Mouse (Mus musculus) lung, embryonic 15.5 days (tissue): ENCODE data around the gene Ccl21b. TPM values are rescaled to one million over a fixed set of nuclear protein-coding genes. Genes with fewer than 3 reads are reported as not detected.
"Not testable (repeated sequence)": the region's sequence is repeated elsewhere in the genome, so short reads cannot be mapped to it uniquely, and the experiment has no call there.

Experiments
- ATAC-seq: fragments of 200-750 bp; cut with Nextera tagmentation; 2 replicates; pipeline ENCODE4 v1.8.0; 2017; ENCODE audit warnings: moderate number of reproducible peaks, borderline replicate concordance; ENCODE audit not compliant: low FRiP score, low TSS enrichment; ENCODE audit errors: extremely low read depth
- H3K27ac ChIP-seq: fragments of 300-500 bp; sonication (generic); 2 replicates; pipeline ENCODE4 v1.5.1; 2015; ENCODE audit warnings: moderate library complexity, mild to moderate bottlenecking, inconsistent platforms
- H3K27me3 ChIP-seq: fragments of 300-500 bp; sonication (generic); 2 replicates; pipeline ENCODE4 v1.6.1; 2015; ENCODE audit warnings: inconsistent platforms
- H3K36me3 ChIP-seq: fragments of 300-500 bp; sonication (generic); 2 replicates; pipeline ENCODE4 v1.6.1; 2015; ENCODE audit warnings: inconsistent platforms
- H3K4me1 ChIP-seq: fragments of 300-500 bp; sonication (generic); 2 replicates; pipeline ENCODE4 v1.6.1; 2015; ENCODE audit warnings: inconsistent platforms
- H3K4me2 ChIP-seq: fragments of 300-500 bp; sonication (generic); 2 replicates; pipeline ENCODE4 v1.6.1; 2015; ENCODE audit warnings: inconsistent platforms, mild to moderate bottlenecking, moderate library complexity
- H3K4me3 ChIP-seq: fragments of 300-500 bp; sonication (generic); 2 replicates; pipeline ENCODE4 v1.5.1; 2015; ENCODE audit warnings: mild to moderate bottlenecking, inconsistent platforms
- H3K9ac ChIP-seq: fragments of 300-500 bp; sonication (generic); 2 replicates; pipeline ENCODE4 v1.6.1; 2015; ENCODE audit warnings: inconsistent platforms
- H3K9me3 ChIP-seq: fragments of 300-500 bp; sonication (generic); 2 replicates; pipeline ENCODE4 v1.6.1; 2016; ENCODE audit warnings: inconsistent platforms
- whole genome bisulfite sequencing: fragments of 180-500 bp; shearing (Covaris S2); methylation state at CpG from one replicate; pipeline ENCODE4 v1.1.7; 2015; 5-methylcytosine and 5-hydroxymethylcytosine counted together
- polyA plus RNA-seq: library from polyadenylated mRNA; unstranded; fragments of >200 nt; fragmentation: Nextera tagmentation; extraction: Ambion mirVana; gene quantifications from 2 replicates; pipeline ENCODE4 v1.2.1, GENCODE M21; 2015

Ccl21b gene
- polyA plus RNA-seq, result not detected in 2 replicates

DNA sequence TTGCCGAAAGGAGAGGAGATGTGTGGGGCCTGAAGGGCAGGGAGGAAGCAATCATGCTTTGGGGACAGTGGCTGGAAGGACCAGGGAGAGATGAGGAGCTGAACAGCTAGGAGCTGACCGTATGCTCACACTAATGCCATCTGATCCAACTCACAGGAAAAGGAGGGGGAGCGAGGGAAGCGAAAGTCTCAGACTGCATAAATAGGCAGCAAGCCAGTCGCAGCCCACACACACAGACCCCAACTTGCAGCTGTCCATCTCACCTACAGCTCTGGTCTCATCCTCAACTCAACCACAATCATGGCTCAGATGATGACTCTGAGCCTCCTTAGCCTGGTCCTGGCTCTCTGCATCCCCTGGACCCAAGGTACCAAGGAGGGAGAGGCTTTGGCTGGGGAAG, at the start of gene Ccl21b:
Gene Ccl21b (plus strand): TSS at position 301 of the 400 bp plus-strand sequence.
- H3K4me3 ChIP-seq, H3K4me1 ChIP-seq, H3K27ac ChIP-seq, H3K36me3 ChIP-seq, H3K4me2 ChIP-seq, H3K9ac ChIP-seq, ATAC-seq, H3K9me3 ChIP-seq, H3K27me3 ChIP-seq: not testable (repeated sequence)
- WGBS, result no CpG with 5 or more reads among the region's 5 CpGs

- H3K4me3 ChIP-seq, ATAC-seq, H3K4me2 ChIP-seq, H3K9ac ChIP-seq, H3K9me3 ChIP-seq, H3K4me1 ChIP-seq, H3K36me3 ChIP-seq, H3K27ac ChIP-seq, H3K27me3 ChIP-seq: not testable (repeated sequence)
- no CpG with 5 or more reads among the region's 4 CpGs for WGBS
Observed at GRCm38 (mm10) chr4:42240339-42240738, 15.2 kb upstream of the Ccl21b start, which contains the start of gene Gm10600. Gene Gm10600 (plus strand): TSS chr4:42240639.

DNA sequence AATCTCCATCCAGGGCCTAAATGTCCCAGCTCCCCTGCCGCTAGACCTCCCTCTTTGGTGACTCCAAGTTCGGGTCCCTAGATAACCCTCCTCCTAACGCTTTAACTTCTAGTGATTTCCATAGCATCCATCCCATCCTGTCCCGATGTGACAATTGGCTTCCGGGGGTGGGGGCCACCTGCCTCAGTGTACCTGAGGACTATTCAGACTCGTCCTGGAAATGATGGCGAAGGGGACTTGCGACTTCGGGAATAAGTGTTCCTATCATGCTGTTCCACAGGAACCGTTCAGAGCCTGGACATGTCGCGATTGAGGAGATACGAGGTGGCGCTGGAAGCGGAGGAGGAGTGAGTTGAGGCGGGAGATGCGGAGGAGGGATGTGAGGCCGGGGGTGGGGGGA, 38.4 kb downstream of the Ccl21b start, which contains the start of gene Gm21953:
Gene Gm21953 (plus strand): TSS at position 301 of the 400 bp plus-strand sequence.
- H3K4me1 ChIP-seq, ATAC-seq, H3K36me3 ChIP-seq, H3K4me2 ChIP-seq, H3K4me3 ChIP-seq, H3K9ac ChIP-seq, H3K27me3 ChIP-seq, H3K27ac ChIP-seq, H3K9me3 ChIP-seq: not testable (repeated sequence)
- WGBS, result no CpG with 5 or more reads among the region's 18 CpGs

Other genes starting within 250 kb of the Ccl21b start
- 0.09 TPM in 1 of 2 replicates, not detected in the other for gene Gm21093, start 221.0 kb upstream of the Ccl21b start, polyA plus RNA-seq
- not detected in 2 replicates for gene Gm3893, start 164.6 kb upstream of the Ccl21b start, polyA plus RNA-seq
- gene Gm13304, start 140.9 kb upstream of the Ccl21b start, polyA plus RNA-seq, result 11.5 TPM in 1 of 2 replicates, not detected in the other
- not detected in 2 replicates for gene Gm13306, start 102.3 kb upstream of the Ccl21b start, polyA plus RNA-seq
- gene Gm13305, start 87.2 kb upstream of the Ccl21b start, polyA plus RNA-seq, result 0.54 TPM in 1 of 2 replicates, not detected in the other
- gene Gm10600, start 15.1 kb upstream of the Ccl21b start, polyA plus RNA-seq, result not detected in 2 replicates
- gene Gm21953, start 38.5 kb downstream of the Ccl21b start, polyA plus RNA-seq, result not detected in 2 replicates
- gene Fam205a3, start 62.6 kb downstream of the Ccl21b start, polyA plus RNA-seq, result not detected in 2 replicates
- gene Gm21586, start 183.6 kb downstream of the Ccl21b start, polyA plus RNA-seq, result not detected in 2 replicates
- not detected in 2 replicates for gene Gm2163, start 211.0 kb downstream of the Ccl21b start, polyA plus RNA-seq